Mouse (Mus musculus): ENCODE results near the gene Mical3.
"Not testable (repeated sequence)": the region's sequence is repeated elsewhere in the genome, so short reads cannot be mapped to it uniquely, and the experiment has no call there.

Mical3 gene

GRCm38 (mm10) chr6:120914911-120915648 lies 215.7 kb downstream of the Mical3 start:
- Histone ChIP-seq H3K36me3 (ENCODE audit: control insufficient read depth, insufficient read depth, low read length, poor library complexity, severe bottlenecking) (no peaks in the 10 kb centered on the region), H3K27me3 (ENCODE audit: control insufficient read depth, insufficient read depth, low read length, poor library complexity, severe bottlenecking) (no peaks in the 10 kb centered on the region)
- peak; percentile 90 for DNase-seq (ENCODE audit: low read depth, low spot score)

- no peak for DNase-seq (ENCODE audit: low read depth, low spot score)
- no peaks in the 10 kb centered on the region for H3K36me3 ChIP-seq (ENCODE audit: control insufficient read depth, insufficient read depth, low read length, poor library complexity, severe bottlenecking)
- no peaks in the 10 kb centered on the region for H3K27me3 ChIP-seq (ENCODE audit: control insufficient read depth, insufficient read depth, low read length, poor library complexity, severe bottlenecking)
These were observed 216.3 kb downstream of the Mical3 start for GRCm38 (mm10) chr6:120914533-120914910.

GRCm38 (mm10) chr6:120913783-120914182 lies 217.0 kb downstream of the Mical3 start:
- Histone ChIP-seq H3K27me3 (ENCODE audit: control insufficient read depth, insufficient read depth, low read length, poor library complexity, severe bottlenecking) (no peaks in the 10 kb centered on the region), H3K36me3 (ENCODE audit: control insufficient read depth, insufficient read depth, low read length, poor library complexity, severe bottlenecking) (no peaks in the 10 kb centered on the region)
- peak; percentile 57 for DNase-seq (ENCODE audit: low read depth, low spot score)

DNA sequence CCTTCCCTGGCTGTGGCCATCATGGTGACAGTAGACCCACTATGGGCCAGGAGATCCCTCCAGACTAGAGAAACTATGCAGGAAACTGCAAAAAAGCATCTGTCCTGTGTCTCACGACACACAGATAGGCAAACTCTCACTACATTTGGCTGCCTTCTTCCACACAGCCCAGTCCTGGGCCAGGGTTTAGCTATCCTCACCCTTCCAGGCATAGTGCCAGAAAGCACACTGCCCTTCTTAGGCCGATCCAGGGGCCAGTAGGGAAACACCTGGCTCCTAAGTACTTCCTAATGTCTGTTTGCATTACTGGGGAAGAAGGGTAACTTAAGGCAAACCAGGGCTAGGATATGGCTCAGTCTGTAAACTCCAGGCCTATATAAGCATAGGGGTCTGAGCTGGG lies 217.9 kb downstream of the Mical3 start:
- H3K27me3 ChIP-seq (ENCODE audit: control insufficient read depth, insufficient read depth, low read length, poor library complexity, severe bottlenecking) = no peaks in the 10 kb centered on the region

GRCm38 (mm10) chr6:120911213-120912007 lies 219.4 kb downstream of the Mical3 start:
- DNase-seq (ENCODE audit: low read depth, low spot score) = no peak
- no peaks in the 10 kb centered on the region for H3K27me3 ChIP-seq (ENCODE audit: control insufficient read depth, insufficient read depth, low read length, poor library complexity, severe bottlenecking)
- H3K36me3 ChIP-seq (ENCODE audit: control insufficient read depth, insufficient read depth, low read length, poor library complexity, severe bottlenecking) = 0 out of 2 replicates have a peak, but pooled peaks cover 1% of the 10 kb centered on the region

More for the DNA sequence above, 217.9 kb downstream of the Mical3 start:
- no peaks in the 10 kb centered on the region for H3K36me3 ChIP-seq (ENCODE audit: control insufficient read depth, insufficient read depth, low read length, poor library complexity, severe bottlenecking)
- DNase-seq (ENCODE audit: low read depth, low spot score) = no peak

- H3K36me3 ChIP-seq (ENCODE audit: control insufficient read depth, insufficient read depth, low read length, poor library complexity, severe bottlenecking) = 0 out of 2 replicates have a peak, but pooled peaks cover 1% of the 10 kb centered on the region
- no peaks in the 10 kb centered on the region for H3K27me3 ChIP-seq (ENCODE audit: control insufficient read depth, insufficient read depth, low read length, poor library complexity, severe bottlenecking)
- no peak for DNase-seq (ENCODE audit: low read depth, low spot score)
These were observed 221.3 kb downstream of the Mical3 start for GRCm38 (mm10) chr6:120909501-120909900.

- H3K27me3 ChIP-seq (ENCODE audit: control insufficient read depth, insufficient read depth, low read length, poor library complexity, severe bottlenecking); DNase-seq (ENCODE audit: low read depth, low spot score); H3K36me3 ChIP-seq (ENCODE audit: control insufficient read depth, insufficient read depth, low read length, poor library complexity, severe bottlenecking): not testable (repeated sequence)
These were observed 222.8 kb downstream of the Mical3 start for GRCm38 (mm10) chr6:120907876-120908597.

- H3K36me3 ChIP-seq (ENCODE audit: control insufficient read depth, insufficient read depth, low read length, poor library complexity, severe bottlenecking) = 0 out of 2 replicates have a peak, but pooled peaks cover 1% of the 10 kb centered on the region
- DNase-seq (ENCODE audit: low read depth, low spot score) = no peak
- no peaks in the 10 kb centered on the region for H3K27me3 ChIP-seq (ENCODE audit: control insufficient read depth, insufficient read depth, low read length, poor library complexity, severe bottlenecking)
These were observed 224.3 kb downstream of the Mical3 start for GRCm38 (mm10) chr6:120906521-120906920.

DNA sequence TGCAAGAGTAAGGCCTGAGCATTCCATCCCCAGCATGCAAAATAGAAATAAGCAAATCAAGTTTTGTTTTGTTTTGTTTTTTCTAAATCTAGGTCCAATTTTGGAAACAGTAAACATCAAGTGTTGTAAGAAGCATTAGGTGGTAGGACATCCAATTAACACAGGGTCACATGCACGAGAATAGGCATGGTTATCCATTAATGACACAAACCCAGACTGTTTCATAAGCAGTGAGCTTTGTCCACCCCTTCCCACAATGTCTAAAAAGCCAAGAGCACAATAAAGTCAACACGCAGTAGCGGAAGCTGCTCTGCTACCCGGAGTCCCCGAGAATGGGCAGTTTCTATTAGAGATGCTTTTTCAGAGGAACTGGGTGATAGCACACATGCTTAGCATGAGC lies 225.7 kb downstream of the Mical3 start:
- Histone ChIP-seq H3K27me3 (ENCODE audit: control insufficient read depth, insufficient read depth, low read length, poor library complexity, severe bottlenecking) (no peaks in the 10 kb centered on the region), H3K36me3 (ENCODE audit: control insufficient read depth, insufficient read depth, low read length, poor library complexity, severe bottlenecking) (0 out of 2 replicates have a peak, but pooled peaks cover 1% of the 10 kb centered on the region)
- DNase-seq (ENCODE audit: low read depth, low spot score) = no peak

- H3K36me3 ChIP-seq (ENCODE audit: control insufficient read depth, insufficient read depth, low read length, poor library complexity, severe bottlenecking) = peaks cover 1% of the 10 kb centered on the region; the same call in 1 of the 2 replicates
- DNase-seq (ENCODE audit: low read depth, low spot score) = no peak
- H3K27me3 ChIP-seq (ENCODE audit: control insufficient read depth, insufficient read depth, low read length, poor library complexity, severe bottlenecking) = no peaks in the 10 kb centered on the region
These were observed 226.8 kb downstream of the Mical3 start for GRCm38 (mm10) chr6:120903961-120904360.

DNA sequence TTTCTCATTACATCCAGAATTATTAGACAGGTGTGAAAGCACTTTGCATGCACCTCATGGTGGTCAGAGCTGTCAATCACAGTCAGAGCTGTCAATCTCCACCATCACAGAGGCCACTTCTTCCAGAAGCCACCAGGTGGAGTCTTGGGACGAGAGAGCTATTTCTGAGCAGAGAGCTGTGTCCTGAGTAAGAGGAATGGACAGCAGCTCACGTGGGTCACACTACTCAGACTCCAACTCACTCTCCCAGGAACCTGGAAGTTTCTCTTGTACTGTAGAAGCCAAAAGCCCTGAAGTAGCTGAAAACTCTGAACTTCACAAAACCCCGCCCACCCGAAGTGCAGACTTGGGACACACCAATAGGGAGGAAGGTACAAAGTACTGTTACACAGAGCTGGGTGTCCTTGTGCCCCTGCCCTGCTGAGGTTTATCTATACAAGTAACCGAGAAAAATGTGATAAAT lies 227.3 kb downstream of the Mical3 start:
- Histone ChIP-seq H3K36me3 (ENCODE audit: control insufficient read depth, insufficient read depth, low read length, poor library complexity, severe bottlenecking) (peaks cover 1% of the 10 kb centered on the region; the same call in 1 of the 2 replicates), H3K27me3 (ENCODE audit: control insufficient read depth, insufficient read depth, low read length, poor library complexity, severe bottlenecking) (no peaks in the 10 kb centered on the region)
- DNase-seq (ENCODE audit: low read depth, low spot score) = peak; percentile 63

DNA sequence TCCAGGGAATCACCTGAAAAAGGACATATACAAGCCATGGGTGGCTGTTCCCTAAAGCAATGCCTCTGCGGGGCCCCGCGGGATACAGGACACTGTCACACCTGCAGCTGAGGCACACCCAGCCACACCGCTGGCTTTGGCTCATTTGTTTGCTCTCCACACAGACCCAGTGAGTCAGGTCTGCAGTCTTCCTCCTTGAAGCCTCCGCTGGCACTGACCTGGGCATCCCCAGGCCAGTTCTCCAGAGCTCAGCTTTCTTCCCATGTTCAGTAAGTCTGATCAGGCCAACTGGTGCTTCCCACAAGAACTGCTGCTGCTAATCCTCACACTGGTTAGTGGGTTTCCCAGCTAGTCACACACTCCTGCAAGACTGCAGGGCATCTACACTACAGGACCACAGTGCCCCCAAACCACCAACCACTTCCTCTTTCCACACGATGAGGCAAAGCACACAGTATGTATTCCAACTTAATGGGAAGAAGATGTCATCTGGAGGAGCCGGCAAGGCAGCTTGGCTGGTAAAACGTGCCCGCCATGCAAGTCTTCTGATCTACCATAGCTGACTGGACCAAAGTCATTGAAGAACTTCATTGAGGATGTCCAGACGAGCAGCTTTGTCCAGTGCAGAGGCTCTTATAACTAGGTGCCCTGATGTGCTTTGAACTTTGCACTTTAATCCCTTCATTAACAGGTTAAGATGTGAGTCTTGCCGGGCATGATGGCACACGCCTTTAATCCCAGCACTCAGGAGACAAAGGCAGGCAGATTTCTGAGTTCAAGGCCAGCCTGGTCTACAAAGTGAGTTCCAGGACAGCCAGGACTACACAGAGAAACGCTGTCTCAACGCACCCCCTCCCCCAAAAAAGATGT lies 228.8 kb downstream of the Mical3 start:
- Histone ChIP-seq H3K27me3 (ENCODE audit: control insufficient read depth, insufficient read depth, low read length, poor library complexity, severe bottlenecking) (no peaks in the 10 kb centered on the region), H3K36me3 (ENCODE audit: control insufficient read depth, insufficient read depth, low read length, poor library complexity, severe bottlenecking) (peaks cover 1% of the 10 kb centered on the region; the same call in 1 of the 2 replicates)
- DNase-seq (ENCODE audit: low read depth, low spot score) = peak; percentile 43

- DNase-seq (ENCODE audit: low read depth, low spot score) = peak; percentile 75
- no peaks in the 10 kb centered on the region for H3K27me3 ChIP-seq (ENCODE audit: control insufficient read depth, insufficient read depth, low read length, poor library complexity, severe bottlenecking)
- peaks cover 12% of the 10 kb centered on the region; the same call in 1 of the 2 replicates for H3K36me3 ChIP-seq (ENCODE audit: control insufficient read depth, insufficient read depth, low read length, poor library complexity, severe bottlenecking)
These were observed 232.5 kb downstream of the Mical3 start for GRCm38 (mm10) chr6:120898188-120898833.

Measured in splenic B cell, adult 2 months (primary cell).